26 mouse cellular contexts compared by ENCODE assay signal in genomic region chr1:173949044-173949443, GRCm38 (mm10). TPM values are rescaled to one million over a fixed set of nuclear protein-coding genes. Genes with fewer than 3 reads are reported as not detected.
DNase-seq lines count a peak whose midpoint lies in the region; ATAC-seq lines count a peak whose summit lies in the region.
"Not testable (repeated sequence)": the region's sequence is repeated elsewhere in the genome, so short reads cannot be mapped to it uniquely, and the experiment has no call there.
"Had no signal": no experiment of that assay in that cellular context is flagged by ENCODE, and none has a peak within 500 bp of the region (broad histone marks: within the 10 kb centered on the region; RNA-seq: fewer than 3 reads in every experiment).

No protein-coding gene starts in this region.

- peak; percentile 39 for DNase-seq in CD4-positive helper T cell, adult 2 months (ENCODE audit: low read depth, low spot score)
- peak; percentile 53 for DNase-seq in MEL-GATA-1-ER (ENCODE audit: extremely low read depth, low read depth)
- not testable (repeated sequence) for DNase-seq in liver, embryonic 13.5 days
- DNase-seq in lung, postnatal 36 days: peak; percentile 10
- peak; percentile 40 for DNase-seq in naive thymus-derived CD4-positive, alpha-beta T cell, adult 2 months (ENCODE audit: low read depth)
- peak; percentile 54 for DNase-seq in splenic B cell, adult 2 months (ENCODE audit: low read depth, low spot score)
- DNase-seq in thymus, postnatal 4 days: peak; percentile 13

- H3K4me1 ChIP-seq in liver, embryonic 13.5 days (replicated peaks): not testable (repeated sequence)

- not testable (repeated sequence) for H3K27me3 ChIP-seq in liver, embryonic 13.5 days; splenic B cell, adult 2 months (ENCODE audit: control insufficient read depth, insufficient read depth, low read length, poor library complexity, severe bottlenecking)

- H3K9me3 ChIP-seq in liver, embryonic 13.5 days (replicated peaks): not testable (repeated sequence)

- WGBS in liver, embryonic 13.5 days (ENCODE audit: insufficient replicate concordance): 15% methylated on average over 2 of the region's 2 CpGs

- H3K9ac ChIP-seq in liver, embryonic 13.5 days: not testable (repeated sequence)

- H3K36me3 ChIP-seq in liver, embryonic 13.5 days; splenic B cell, adult 2 months (ENCODE audit: control insufficient read depth, insufficient read depth, low read length, poor library complexity, severe bottlenecking): not testable (repeated sequence)

- not testable (repeated sequence) for H3K27ac ChIP-seq in liver, embryonic 13.5 days

- ATAC-seq in granulocyte monocyte progenitor cell, adult 5-6 weeks (replicated peaks; ENCODE audit: poor library complexity, severe bottlenecking): peak; percentile 100
- peak; percentile 39; the same call in 1 of the 2 replicates for ATAC-seq in liver, embryonic 13.5 days (ENCODE audit: low read depth)

- H3K4me2 ChIP-seq in liver, embryonic 13.5 days: not testable (repeated sequence)

- not testable (repeated sequence) for H3K4me3 ChIP-seq in liver, embryonic 13.5 days (replicated peaks)

RNA-seq across cellular contexts. Expression of gene Ifi203, which starts 6.6 kb away (rescaled TPM):
- 58.4 and 73.0 TPM in 2 replicates for total RNA-seq in granulocyte monocyte progenitor cell, adult 5-6 weeks (2014; fragmentation: Nextera tagmentation)
- total RNA-seq in granulocyte monocyte progenitor cell, adult 5-6 weeks (2017): 26.6 and 61.0 TPM in 2 replicates
- polyA plus RNA-seq in liver, embryonic 13.5 days (2015; fragmentation: Nextera tagmentation; extraction: Ambion mirVana): 2.6 and 3.9 TPM in 2 replicates
- polyA plus RNA-seq: midbrain, embryonic 10.5 days had no signal

RNA-seq across cellular contexts. Expression of gene Mndal, which starts 6.8 kb away (rescaled TPM):
- total RNA-seq in granulocyte monocyte progenitor cell, adult 5-6 weeks (2014; fragmentation: Nextera tagmentation): 95.6 and 101 TPM in 2 replicates
- 105 and 119 TPM in 2 replicates for total RNA-seq in granulocyte monocyte progenitor cell, adult 5-6 weeks (2017)
- 3.2 and 5.1 TPM in 2 replicates for polyA plus RNA-seq in liver, embryonic 13.5 days (2015; fragmentation: Nextera tagmentation; extraction: Ambion mirVana)

RNA-seq across cellular contexts. Expression of gene Ifi202b, which starts 33.5 kb away (rescaled TPM):
- not detected in 2 replicates for total RNA-seq in granulocyte monocyte progenitor cell, adult 5-6 weeks (2014; fragmentation: Nextera tagmentation)
- not detected in 2 replicates for total RNA-seq in granulocyte monocyte progenitor cell, adult 5-6 weeks (2017)
- polyA plus RNA-seq in liver, embryonic 13.5 days (2015; fragmentation: Nextera tagmentation; extraction: Ambion mirVana): not detected in 2 replicates
- total RNA-seq: adrenal gland, postnatal 10 days; gastrocnemius, postnatal 10 days; heart, postnatal 14 days; layer of hippocampus, adult 8-10 months; layer of hippocampus, postnatal 25 days; left cerebral cortex, adult 8-10 months; left cerebral cortex, postnatal 36 days had no signal
- polyA plus RNA-seq: forebrain, embryonic 13.5 days; heart, embryonic 14.5 days; hindbrain, embryonic 11.5 days; intestine, embryonic 16.5 days; kidney, postnatal 0 days; liver, embryonic 12.5 days; lung, embryonic 15.5 days; midbrain, embryonic 10.5 days; midbrain, embryonic 15.5 days; neural tube, embryonic 13.5 days; urinary bladder, adult 2 months had no signal

RNA-seq across cellular contexts. Expression of gene Ifi211, which starts 36.2 kb away (rescaled TPM):
- 9.3 and 12.3 TPM in 2 replicates for total RNA-seq in granulocyte monocyte progenitor cell, adult 5-6 weeks (2014; fragmentation: Nextera tagmentation)
- 13.2 and 16.0 TPM in 2 replicates for total RNA-seq in granulocyte monocyte progenitor cell, adult 5-6 weeks (2017)
- 1.5 and 1.8 TPM in 2 replicates for polyA plus RNA-seq in liver, embryonic 13.5 days (2015; fragmentation: Nextera tagmentation; extraction: Ambion mirVana)
- total RNA-seq: layer of hippocampus, postnatal 25 days had no signal
